Mouse (Mus musculus): ENCODE results near the gene Gm17660. TPM values are rescaled to one million over a fixed set of nuclear protein-coding genes. Genes with fewer than 3 reads are reported as not detected.

The Gm17660 gene
- total RNA-seq, 2 experiments from 2014 or later, result not detected

- peak in 1 of 2 experiments; percentile 54 for DNase-seq (ENCODE audit: low spot score in 2 of 2)
Observed at GRCm38 (mm10) chr5:104085366-104085765, 8.0 kb upstream of the Gm17660 start.

DNA sequence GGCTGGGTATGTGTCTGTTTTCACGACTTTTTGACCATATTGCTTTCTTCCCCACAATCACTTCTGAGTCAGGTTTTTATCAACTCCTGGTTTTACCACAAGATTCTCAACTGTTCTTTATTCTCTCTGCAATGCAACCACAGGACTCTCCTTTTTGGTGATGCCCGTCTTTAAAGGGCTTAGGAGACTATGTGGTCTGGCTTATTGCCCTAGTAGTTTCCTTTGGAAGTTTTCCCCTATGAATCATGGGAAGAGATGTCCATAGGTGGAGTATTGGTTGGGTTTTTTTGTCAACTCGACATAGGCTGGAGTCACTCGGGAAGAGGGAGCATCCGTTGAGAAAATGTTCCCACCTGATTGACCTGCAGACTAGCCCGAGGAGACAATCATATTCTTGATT is 3.3 kb upstream of the Gm17660 start:
- no peak for DNase-seq (ENCODE audit: low spot score in 2 of 2)

DNA sequence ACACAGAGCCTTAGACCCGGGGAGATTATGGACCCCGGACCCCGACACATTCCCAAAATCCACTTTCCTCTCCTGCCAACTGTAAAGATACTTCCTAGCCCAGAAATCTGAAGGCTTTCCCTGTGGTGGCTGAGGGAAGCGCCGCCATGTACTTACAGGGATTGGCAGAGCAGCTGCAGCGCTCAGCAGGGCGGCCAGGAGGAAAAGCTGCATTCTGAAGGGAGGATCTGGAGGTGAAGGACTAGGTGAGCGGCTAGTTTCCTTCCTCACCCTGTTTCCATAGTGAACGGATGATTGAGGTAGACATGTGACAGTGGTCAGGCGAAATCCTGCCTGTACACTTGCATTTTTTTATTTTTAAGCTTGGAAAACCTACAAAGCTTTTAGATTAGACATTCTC is 1.0 kb downstream of the Gm17660 start:
- no peak for DNase-seq (ENCODE audit: low spot score in 2 of 2)

GRCm38 (mm10) chr5:104074388-104074787 is 3.0 kb downstream of the Gm17660 start:
- DNase-seq (ENCODE audit: low spot score in 2 of 2), result peak in 1 of 2 experiments; percentile 67

- DNase-seq (ENCODE audit: low spot score in 2 of 2), result no peak
Observed at GRCm38 (mm10) chr5:104073602-104074001, 3.8 kb downstream of the Gm17660 start.

DNA sequence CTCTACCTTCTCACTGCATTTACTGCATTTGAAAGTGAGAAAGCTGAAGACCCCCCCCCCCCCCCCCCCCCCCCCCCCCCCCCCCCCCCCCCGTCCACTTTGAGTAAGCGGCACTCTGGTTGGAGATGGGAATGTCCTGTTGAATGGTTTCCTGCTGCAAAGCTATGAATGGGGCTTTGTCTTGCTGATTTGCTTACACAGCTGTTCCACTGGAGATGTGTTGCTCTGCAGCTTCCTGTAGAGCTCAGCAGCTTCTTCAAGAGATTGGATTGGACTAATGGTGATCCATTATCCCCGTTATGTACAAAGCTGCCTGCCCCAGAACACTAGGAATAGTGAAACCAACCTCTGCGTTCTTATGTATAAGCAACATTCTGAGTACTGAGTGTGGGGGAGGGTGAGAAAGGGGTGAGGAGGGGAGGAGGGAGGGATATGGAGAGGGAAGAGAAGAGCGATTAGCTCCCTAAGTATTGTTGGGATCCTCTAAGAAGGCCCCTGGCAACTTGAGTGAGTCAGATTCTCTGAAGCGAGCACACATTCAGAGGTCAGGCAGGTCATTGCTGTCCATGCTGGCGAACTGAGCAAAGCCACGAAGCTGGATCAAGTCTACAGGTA is 5.0 kb downstream of the Gm17660 start:
- DNase-seq (ENCODE audit: low spot score in 2 of 2), result no peak

DNA sequence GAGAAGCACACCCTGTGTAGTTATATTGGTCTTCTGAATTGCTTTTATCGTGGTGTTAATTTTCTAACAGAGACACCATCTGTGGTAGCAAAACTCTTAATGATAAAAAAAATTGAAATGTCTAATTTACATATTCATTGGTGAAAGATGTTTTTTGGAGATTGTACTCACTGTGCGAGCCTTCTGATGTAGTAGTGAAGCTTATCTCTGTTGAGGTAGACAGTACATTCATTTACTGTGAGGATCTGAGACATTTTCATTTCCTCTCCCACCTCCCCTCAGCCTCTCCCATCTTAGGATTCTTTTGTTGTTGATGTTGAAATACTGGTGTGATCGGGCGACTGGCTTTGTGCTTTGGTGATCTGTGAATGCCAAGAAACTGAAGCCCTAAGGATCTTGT is 6.4 kb downstream of the Gm17660 start:
- no peak for DNase-seq (ENCODE audit: low spot score in 2 of 2)

- DNase-seq (ENCODE audit: low spot score in 2 of 2), result no peak
Observed at GRCm38 (mm10) chr5:104068751-104069150, 8.7 kb downstream of the Gm17660 start.

GRCm38 (mm10) chr5:104062773-104063551 is 14.4 kb downstream of the Gm17660 start:
- DNase-seq (ENCODE audit: low spot score in 2 of 2), result no peak

DNA sequence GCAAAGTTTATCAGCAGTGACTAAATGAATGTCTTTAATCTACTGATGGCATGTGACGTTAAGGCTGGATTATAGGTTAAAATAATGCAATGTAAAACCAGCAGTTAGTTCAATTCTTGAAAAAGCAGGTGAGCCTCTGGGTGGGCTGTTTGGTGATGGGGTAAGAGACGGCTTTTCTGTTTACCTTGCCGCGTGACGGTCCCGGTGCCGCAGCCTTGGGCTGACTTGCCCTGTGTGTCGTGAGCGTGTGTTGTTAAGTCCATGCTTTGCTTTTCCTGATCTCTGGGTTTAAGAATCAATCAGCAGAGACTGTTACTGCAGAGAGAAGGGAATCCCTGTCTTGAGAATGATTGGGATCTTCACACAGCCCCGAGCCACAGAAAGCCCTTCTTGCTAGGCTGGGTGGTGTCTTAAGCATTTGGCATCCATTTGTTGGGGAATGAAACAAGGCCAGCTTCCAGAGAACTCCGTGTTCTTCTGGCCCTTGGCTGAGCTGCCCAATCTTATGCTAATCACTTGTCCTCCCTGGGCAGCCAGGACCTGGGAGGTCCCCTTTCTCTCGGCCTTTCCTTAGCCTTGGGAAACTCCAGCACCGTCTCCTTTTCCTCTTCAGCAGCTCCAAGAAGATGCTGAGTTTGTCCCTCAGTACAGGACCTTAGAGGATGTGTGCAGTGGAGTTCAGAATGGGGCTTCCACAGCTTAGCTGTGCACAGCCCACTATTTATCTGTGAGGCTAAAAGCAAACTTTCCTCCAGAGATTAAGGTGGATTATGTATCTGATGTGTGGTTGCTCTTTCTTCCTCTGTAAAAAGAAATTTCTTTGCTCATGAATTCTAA is 15.3 kb downstream of the Gm17660 start:
- DNase-seq (ENCODE audit: low spot score in 2 of 2), result no peak

DNA sequence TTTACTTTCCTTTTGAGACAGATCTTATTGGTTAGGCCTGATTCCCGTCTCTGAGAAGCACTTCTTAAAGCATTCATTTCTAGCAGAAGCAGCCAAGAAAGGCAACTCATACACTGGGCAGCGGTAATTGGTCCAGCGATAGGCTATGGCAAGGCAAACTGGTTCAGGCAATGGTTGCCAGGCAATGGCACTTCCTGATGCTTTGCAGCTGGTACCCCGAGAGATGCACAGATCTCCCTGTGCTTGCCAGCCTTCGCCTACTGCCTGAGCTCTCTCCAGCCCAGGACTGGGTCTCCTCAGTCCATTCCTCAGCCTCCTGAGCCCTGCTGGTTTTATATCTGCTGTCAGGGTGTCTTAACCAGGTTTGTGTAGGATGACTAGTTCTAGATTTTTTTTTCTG is 17.0 kb downstream of the Gm17660 start:
- DNase-seq (ENCODE audit: low spot score in 2 of 2), result no peak

- no peak for DNase-seq (ENCODE audit: low spot score in 2 of 2)
Observed at GRCm38 (mm10) chr5:104059628-104060027, 17.8 kb downstream of the Gm17660 start.

- no peak for DNase-seq (ENCODE audit: low spot score in 2 of 2)
Observed at GRCm38 (mm10) chr5:104058021-104058420, 19.4 kb downstream of the Gm17660 start.

- DNase-seq (ENCODE audit: low spot score in 2 of 2), result no peak
Observed at GRCm38 (mm10) chr5:104056295-104056694, 21.1 kb downstream of the Gm17660 start.

DNA sequence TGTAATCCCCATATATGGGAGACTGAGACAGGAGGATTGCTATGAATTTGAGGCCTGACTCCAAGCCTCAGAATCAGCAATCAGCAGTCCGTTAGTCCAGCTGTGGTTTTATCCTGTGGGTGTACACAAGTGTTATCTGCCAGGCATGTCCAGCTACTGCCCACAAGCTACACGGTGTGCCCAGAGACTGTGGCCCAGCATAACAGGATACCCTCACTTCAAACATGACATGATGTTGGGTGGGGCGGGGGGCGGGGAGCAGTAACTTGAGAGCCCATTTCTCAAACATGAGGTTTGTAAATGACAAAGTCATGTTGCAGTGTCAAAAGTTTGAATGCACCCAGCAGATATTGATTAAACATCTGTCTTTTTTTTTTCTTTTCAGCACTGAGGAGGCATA is 21.6 kb downstream of the Gm17660 start:
- DNase-seq (ENCODE audit: low spot score in 2 of 2), result no peak

GRCm38 (mm10) chr5:104054938-104055337 is 22.5 kb downstream of the Gm17660 start:
- DNase-seq (ENCODE audit: low spot score in 2 of 2), result no peak

GRCm38 (mm10) chr5:104052956-104053355 is 24.5 kb downstream of the Gm17660 start:
- no peak for DNase-seq (ENCODE audit: low spot score in 2 of 2)

DNA sequence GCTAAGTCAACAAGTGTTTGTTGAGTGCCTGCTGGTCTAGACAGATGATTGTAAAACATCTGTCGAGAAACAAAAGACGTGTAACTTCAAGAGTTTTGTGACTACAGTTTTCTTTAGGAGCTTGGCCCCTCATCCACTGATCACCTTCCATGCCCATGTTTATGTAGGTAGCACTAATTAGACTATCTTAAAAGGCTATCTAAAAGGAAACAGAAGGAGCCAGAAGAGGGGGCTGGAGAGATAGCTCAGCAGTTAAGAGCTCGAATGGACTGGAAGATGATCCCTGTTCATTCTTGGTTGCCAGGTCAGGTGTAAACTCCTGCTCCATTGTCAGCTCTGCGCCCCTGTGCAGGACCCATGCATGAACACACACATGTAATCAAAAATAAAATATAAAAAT is 29.3 kb downstream of the Gm17660 start:
- DNase-seq (ENCODE audit: low spot score in 2 of 2), result no peak

DNA sequence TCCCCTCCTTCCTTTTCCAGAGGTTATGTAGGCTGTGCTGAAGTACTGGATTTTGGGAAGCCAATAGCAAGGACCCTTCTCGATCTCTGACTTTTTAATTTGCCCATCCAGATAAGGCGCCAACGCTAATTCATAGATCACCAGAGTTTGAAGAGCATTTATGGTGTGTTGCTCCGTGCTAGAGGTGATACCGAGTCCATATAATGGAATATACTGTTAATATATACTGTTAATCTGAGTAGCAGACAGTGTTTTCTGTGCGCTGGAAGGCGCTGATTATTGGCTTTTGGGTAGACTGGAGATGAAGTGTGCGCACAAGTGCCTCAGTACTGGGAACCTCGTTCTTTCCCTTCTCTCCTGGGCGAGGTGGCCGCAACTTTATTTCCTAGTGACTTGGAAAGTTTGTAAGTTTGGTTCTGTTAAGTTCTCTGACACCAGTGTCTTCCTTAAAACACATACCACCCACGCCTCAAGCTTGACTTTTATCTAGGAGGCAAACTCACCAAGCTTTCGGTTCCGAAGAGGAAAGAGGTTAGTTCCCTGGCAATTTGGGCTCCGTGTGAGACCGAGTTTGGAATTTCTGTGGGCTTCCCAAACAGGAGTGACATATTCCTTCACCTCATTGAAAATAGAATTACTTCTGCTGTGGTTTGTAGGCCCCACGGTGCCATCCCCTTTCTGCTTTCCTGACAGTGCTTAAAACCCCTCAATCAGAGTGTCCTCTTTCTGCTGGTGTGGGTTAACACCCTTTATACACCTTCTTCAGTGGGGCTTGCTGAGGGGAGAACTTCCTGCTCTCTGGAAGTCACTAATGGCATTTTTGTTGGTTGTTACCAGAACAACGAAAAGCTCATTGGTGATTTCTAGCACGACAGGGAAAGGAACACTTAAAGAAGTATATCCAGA is 30.0 kb downstream of the Gm17660 start:
- DNase-seq (ENCODE audit: low spot score in 2 of 2), result no peak

- peak; percentile 96 to 98 for DNase-seq (ENCODE audit: low spot score in 2 of 2)
Observed at GRCm38 (mm10) chr5:104046256-104047199, 30.9 kb downstream of the Gm17660 start, which contains the start of gene Nudt9. Gene Nudt9, plus strand, starts transcription at chr5:104046306.

Measured in layer of hippocampus, postnatal 14 days (tissue).